In the genomic region with DNA sequence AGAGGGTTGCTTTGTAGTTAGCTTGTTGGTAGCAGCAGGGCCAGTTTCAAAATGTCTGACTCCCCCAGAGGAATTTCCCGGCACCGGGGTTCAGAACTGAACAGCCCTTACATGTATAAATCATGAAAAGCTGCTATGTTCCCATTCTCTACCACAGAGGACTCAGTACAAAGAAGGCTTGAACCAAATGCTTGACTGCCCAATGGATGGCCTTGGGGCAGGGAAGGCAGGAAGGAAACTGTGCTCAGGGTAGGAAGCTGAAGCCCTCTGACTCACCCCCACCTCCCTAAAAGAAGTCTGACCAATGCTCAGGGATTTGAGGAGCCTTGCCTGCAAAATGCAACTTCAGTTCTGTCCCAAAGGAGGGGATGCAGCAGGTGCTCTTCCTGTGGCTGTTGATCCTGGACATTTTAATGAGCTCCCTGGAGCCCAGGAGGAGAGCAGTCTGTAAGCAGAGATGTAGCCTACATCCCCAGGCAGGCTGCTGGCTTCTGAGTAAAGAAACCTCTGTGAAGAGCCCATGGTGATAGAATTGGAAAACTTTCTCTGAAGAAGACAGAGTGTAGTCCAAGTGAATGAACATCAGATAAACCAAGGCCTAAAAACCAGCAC, we compare ENCODE assay signal across 12 mouse cellular contexts. TPM values are rescaled to one million over a fixed set of nuclear protein-coding genes. Genes with fewer than 3 reads are reported as not detected.
"Had no signal": no experiment of that assay in that cellular context is flagged by ENCODE, and none has a peak within 500 bp of the region (broad histone marks: within the 10 kb centered on the region; RNA-seq: fewer than 3 reads in every experiment).

No protein-coding gene starts in this region.

- H3K4me2 ChIP-seq: limb, embryonic 12.5 days; neural tube, embryonic 13.5 days had no signal

- H3K9me3 ChIP-seq: limb, embryonic 12.5 days; neural tube, embryonic 13.5 days had no signal

- H3K4me1 ChIP-seq: neural tube, embryonic 13.5 days had no signal

- ATAC-seq: intestine, embryonic 16.5 days had no signal

- DNase-seq: kidney, adult 8-10 months; kidney, postnatal 25 days; lung, adult 18-20 months; right cerebral cortex, postnatal 14 days; thymus, adult 18-20 months; thymus, postnatal 14 days had no signal

- H3K27me3 ChIP-seq: limb, embryonic 12.5 days; neural tube, embryonic 13.5 days had no signal

- H3K9ac ChIP-seq: limb, embryonic 12.5 days; liver, embryonic 14.5 days; neural tube, embryonic 13.5 days had no signal

- H3K27ac ChIP-seq: left cerebral cortex, adult 2 months; limb, embryonic 12.5 days; liver, embryonic 14.5 days; neural tube, embryonic 13.5 days had no signal

- H3K4me3 ChIP-seq: left cerebral cortex, adult 2 months; limb, embryonic 12.5 days; neural tube, embryonic 13.5 days had no signal

RNA-seq across cellular contexts. Expression of gene Angptl7, which starts 18.6 kb away (rescaled TPM):
- total RNA-seq: megakaryocyte-erythroid progenitor cell, adult 5-6 weeks had no signal
